Mouse (Mus musculus) lung, postnatal 0 days (tissue): ENCODE measurements around the gene Prrt3. TPM values are rescaled to one million over a fixed set of nuclear protein-coding genes. Genes with fewer than 3 reads are reported as not detected.

ENCODE experiments used
- ATAC-seq: fragments of 200-750 bp; cut with Nextera tagmentation; 2 replicates; pipeline ENCODE4 v1.8.0; 2017; ENCODE audit warnings: moderate library complexity
- DNase-seq: peaks from one replicate; pipeline ENCODE4 v3.0.0-alpha.2; 2016; ENCODE audit warnings: low spot score
- H3K27ac ChIP-seq: fragments of 300-500 bp; sonication (generic); 2 replicates; pipeline ENCODE4 v1.5.1; 2014; ENCODE audit warnings: antibody characterized with exemption, mild to moderate bottlenecking, low read length, mixed read lengths
- H3K27me3 ChIP-seq: fragments of 300-500 bp; sonication (generic); replicated peaks from 2 replicates; pipeline ENCODE4 v1.6.1; 2014; ENCODE audit warnings: low read length, mixed read lengths; ENCODE audit not compliant: insufficient read depth
- H3K36me3 ChIP-seq: fragments of 300-500 bp; sonication (generic); 2 replicates; pipeline ENCODE4 v1.6.1; 2014; ENCODE audit warnings: low read length, mixed read lengths; ENCODE audit not compliant: insufficient read depth
- H3K4me1 ChIP-seq: fragments of 300-500 bp; sonication (generic); 2 replicates; pipeline ENCODE4 v1.6.1; 2014; ENCODE audit warnings: antibody characterized with exemption, low read depth, low read length, mixed read lengths; ENCODE audit not compliant: insufficient read depth
- H3K4me2 ChIP-seq: fragments of 300-500 bp; sonication (generic); replicated peaks from 2 replicates; pipeline ENCODE4 v1.6.1; 2014; ENCODE audit warnings: low read depth, mild to moderate bottlenecking, low read length, moderate library complexity, mixed read lengths
- H3K4me3 ChIP-seq: fragments of 300-500 bp; sonication (generic); 2 replicates; pipeline ENCODE4 v1.5.1; 2014; ENCODE audit warnings: low read depth, low read length
- H3K9ac ChIP-seq: fragments of 300-500 bp; sonication (generic); replicated peaks from 2 replicates; pipeline ENCODE4 v1.6.1; 2014; ENCODE audit warnings: low read depth, mild to moderate bottlenecking
- H3K9me3 ChIP-seq: fragments of 300-500 bp; sonication (generic); 2 replicates; pipeline ENCODE4 v1.6.1; 2016; ENCODE audit warnings: low read length, mixed read lengths
- CTCF ChIP-seq: IDR thresholded peaks from 2 replicates; pipeline ENCODE4 v1.5.1; 2016; ENCODE audit warnings: antibody characterized with exemption, mild to moderate bottlenecking
- EP300 ChIP-seq: IDR thresholded peaks from 2 replicates; pipeline ENCODE4 v1.6.1; 2016; ENCODE audit warnings: antibody characterized with exemption, mild to moderate bottlenecking, control low read depth
- WGBS: fragments of 180-500 bp; shearing (Covaris S2); extraction: QIAGEN DNeasy Blood & Tissue Kit; methylation state at CpG from one replicate; pipeline ENCODE4 v1.1.7; 2014; 5-methylcytosine and 5-hydroxymethylcytosine counted together
- polyA plus RNA-seq: library from polyadenylated mRNA; unstranded; fragments of >200 nt; fragmentation: Nextera tagmentation; extraction: Ambion mirVana; gene quantifications from 2 replicates; pipeline ENCODE4 v1.2.1, GENCODE M21; 2015

Prrt3 gene
- polyA plus RNA-seq, 1 experiment from 2014 or later, result 0.30 TPM

GRCm38 (mm10) chr6:113482477-113483099, 19.1 kb downstream of the Prrt3 start:
- H3K9me3 ChIP-seq, result no peaks in the 10 kb centered on the region
- DNase-seq (no peak), ATAC-seq (peak; percentile 54)

GRCm38 (mm10) chr6:113480555-113481373, 21.0 kb downstream of the Prrt3 start:
- H3K4me1 ChIP-seq, result no peaks in the 10 kb centered on the region; the same call in 1 of the 2 replicates
- ATAC-seq (peak; percentile 20), DNase-seq (peak; percentile 71)
- H3K4me2 ChIP-seq, result no peak overlapping the region
- no peak overlapping the region for H3K27ac ChIP-seq
- H3K27me3 ChIP-seq, result no peaks in the 10 kb centered on the region
- H3K4me3 ChIP-seq, result no peak overlapping the region
- TF ChIP-seq CTCF, result no peak
- no peak for TF ChIP-seq EP300
- no peaks in the 10 kb centered on the region for H3K9me3 ChIP-seq
- no peaks in the 10 kb centered on the region for H3K36me3 ChIP-seq
- whole genome bisulfite sequencing, result 52% methylated on average over 18 of the region's 18 CpGs
- H3K9ac ChIP-seq, result no peak overlapping the region

More at GRCm38 (mm10) chr6:113482477-113483099, 19.1 kb downstream of the Prrt3 start:
- no peaks in the 10 kb centered on the region for H3K36me3 ChIP-seq
- TF ChIP-seq CTCF (peak; percentile 38; the same call in 1 of the 2 replicates), EP300 (no peak)
- H3K4me1 ChIP-seq, result no peaks in the 10 kb centered on the region; the same call in 1 of the 2 replicates
- no peaks in the 10 kb centered on the region for H3K27me3 ChIP-seq
- WGBS, result 4% methylated on average over 53 of the region's 65 CpGs
- H3K4me3 ChIP-seq, result peak overlapping the region; percentile 49
- H3K9ac ChIP-seq, result peak overlapping the region; percentile 29; the same call in 1 of the 2 replicates
- H3K27ac ChIP-seq, result peak overlapping the region; percentile 80
- H3K4me2 ChIP-seq, result peak overlapping the region; percentile 68

GRCm38 (mm10) chr6:113478906-113479305, 22.8 kb downstream of the Prrt3 start:
- no peak overlapping the region for H3K4me3 ChIP-seq
- ATAC-seq, result no peak
- no peak overlapping the region for H3K27ac ChIP-seq
- TF ChIP-seq CTCF (no peak), EP300 (no peak)
- no peak for DNase-seq
- no peak overlapping the region for H3K4me2 ChIP-seq
- H3K27me3 ChIP-seq, result no peaks in the 10 kb centered on the region
- no peak overlapping the region for H3K9ac ChIP-seq
- H3K4me1 ChIP-seq, result no peaks in the 10 kb centered on the region; the same call in 1 of the 2 replicates
- H3K9me3 ChIP-seq, result no peaks in the 10 kb centered on the region
- no peaks in the 10 kb centered on the region for H3K36me3 ChIP-seq
- WGBS, result 79% methylated on average over 10 of the region's 10 CpGs

GRCm38 (mm10) chr6:113477353-113477752, 24.4 kb downstream of the Prrt3 start:
- ATAC-seq, result no peak
- Histone ChIP-seq H3K36me3 (no peaks in the 10 kb centered on the region), H3K27ac (no peak overlapping the region), H3K4me3 (no peak overlapping the region), H3K9me3 (no peaks in the 10 kb centered on the region), H3K4me2 (no peak overlapping the region), H3K4me1 (peaks cover 1% of the 10 kb centered on the region; the same call in 1 of the 2 replicates), H3K9ac (no peak overlapping the region), H3K27me3 (no peaks in the 10 kb centered on the region)
- 30% methylated on average over 7 of the region's 7 CpGs for WGBS
- TF ChIP-seq EP300 (no peak), CTCF (no peak)
- DNase-seq, result no peak

GRCm38 (mm10) chr6:113473715-113474114, 28.0 kb downstream of the Prrt3 start:
- no peak overlapping the region for H3K27ac ChIP-seq
- peaks cover 8% of the 10 kb centered on the region; the same call in 1 of the 2 replicates for H3K4me1 ChIP-seq
- H3K9ac ChIP-seq, result no peak overlapping the region
- TF ChIP-seq EP300 (no peak), CTCF (no peak)
- no peaks in the 10 kb centered on the region for H3K27me3 ChIP-seq
- H3K4me2 ChIP-seq, result no peak overlapping the region
- ATAC-seq (no peak), DNase-seq (no peak)
- no peaks in the 10 kb centered on the region for H3K36me3 ChIP-seq
- H3K9me3 ChIP-seq, result no peaks in the 10 kb centered on the region
- H3K4me3 ChIP-seq, result no peak overlapping the region
- WGBS, result 89% methylated on average over 6 of the region's 6 CpGs

GRCm38 (mm10) chr6:113473246-113473645, 28.5 kb downstream of the Prrt3 start:
- Histone ChIP-seq H3K4me1 (peaks cover 8% of the 10 kb centered on the region; the same call in 1 of the 2 replicates), H3K27me3 (no peaks in the 10 kb centered on the region), H3K9me3 (no peaks in the 10 kb centered on the region), H3K36me3 (no peaks in the 10 kb centered on the region), H3K9ac (no peak overlapping the region), H3K4me3 (no peak overlapping the region), H3K4me2 (no peak overlapping the region), H3K27ac (no peak overlapping the region)
- ATAC-seq (no peak), DNase-seq (no peak)
- WGBS, result 17% methylated on average over 2 of the region's 2 CpGs
- TF ChIP-seq CTCF (no peak), EP300 (no peak)
